Mouse (Mus musculus) liver, adult 2 months (tissue): ENCODE results near the gene Ppm1l. TPM values are rescaled to one million over a fixed set of nuclear protein-coding genes. Genes with fewer than 3 reads are reported as not detected.

ENCODE experiments used
- DNase-seq: peaks from one replicate; pipeline ENCODE4 v3.0.0-alpha.2; 2011; ENCODE audit warnings: low read depth, low spot score; ENCODE audit errors: extremely low read depth
- H3K27ac ChIP-seq: fragments of 200-500 bp; replicated peaks from 2 replicates; pipeline ENCODE4 v1.5.1; 2012; ENCODE audit warnings: low read depth, mild to moderate bottlenecking, control low read depth, inconsistent platforms, low read length; ENCODE audit not compliant: insufficient read depth
- H3K27me3 ChIP-seq: fragments of 200-500 bp; 2 replicates; pipeline ENCODE4 v1.6.1; 2012; ENCODE audit warnings: mild to moderate bottlenecking, moderate library complexity, low read length, inconsistent platforms; ENCODE audit not compliant: control insufficient read depth, insufficient read depth
- H3K36me3 ChIP-seq: fragments of 200-500 bp; 2 replicates; pipeline ENCODE4 v1.6.1; 2012; ENCODE audit warnings: low read length, inconsistent platforms; ENCODE audit not compliant: control insufficient read depth, insufficient read depth
- H3K4me1 ChIP-seq: fragments of 200-500 bp; 2 replicates; pipeline ENCODE4 v1.6.1; 2011; ENCODE audit warnings: low read length; ENCODE audit not compliant: control insufficient read depth, insufficient read depth
- H3K4me3 ChIP-seq: fragments of 200-500 bp; 2 replicates; pipeline ENCODE4 v1.5.1; 2011; ENCODE audit warnings: low read depth, mild to moderate bottlenecking, control low read depth, low read length, moderate library complexity; ENCODE audit not compliant: insufficient read depth
- H3K79me2 ChIP-seq: fragments of 200-500 bp; 2 replicates; pipeline ENCODE4 v1.6.1; 2012; ENCODE audit warnings: inconsistent platforms, mild to moderate bottlenecking, low read length, moderate library complexity; ENCODE audit not compliant: control insufficient read depth, insufficient read depth
- H3K9ac ChIP-seq: fragments of 200-500 bp; 2 replicates; pipeline ENCODE4 v1.6.1; 2012; ENCODE audit warnings: low read depth, mild to moderate bottlenecking, control low read depth, inconsistent platforms, low read length
- CTCF ChIP-seq: fragments of 200-500 bp; IDR thresholded peaks from 2 replicates; pipeline ENCODE4 v1.5.1; 2011; ENCODE audit warnings: low read depth, low read length, control low read depth
- POLR2A ChIP-seq: fragments of 200-500 bp; IDR thresholded peaks from 2 replicates; pipeline ENCODE4 v1.6.1; 2011; ENCODE audit warnings: low read length, control low read depth; ENCODE audit not compliant: insufficient read depth; ENCODE audit errors: extremely low read depth
- WGBS: fragments of 180-500 bp; shearing (Covaris S2); methylation state at CpG from one replicate; pipeline ENCODE4 v1.1.7; 2018; 5-methylcytosine and 5-hydroxymethylcytosine counted together
- polyA plus RNA-seq: library from polyadenylated mRNA; depleted of rRNA; stranded (reverse); fragments of >200 nt; gene quantifications from 2 replicates; pipeline ENCODE4 v1.2.3, GENCODE M21; 2012
- total RNA-seq: library from RNA; depleted of rRNA; stranded (reverse); fragments of >200 nt; gene quantifications from 2 replicates; pipeline ENCODE4 v1.2.3, GENCODE M21; 2014

Ppm1l gene
- total and polyA plus RNA-seq, 2 experiments, result 1.9 to 3.3 TPM

- H3K27ac ChIP-seq, result no peak overlapping the region
- WGBS, result 96% methylated on average over 10 of the region's 10 CpGs
- no peaks in the 10 kb centered on the region for H3K79me2 ChIP-seq
- no peaks in the 10 kb centered on the region for H3K36me3 ChIP-seq
- no peak for DNase-seq
- no peak overlapping the region for H3K9ac ChIP-seq
- no peak for TF ChIP-seq CTCF
- no peak for TF ChIP-seq POLR2A
- H3K4me1 ChIP-seq, result no peaks in the 10 kb centered on the region
- no peak overlapping the region for H3K4me3 ChIP-seq
- no peaks in the 10 kb centered on the region for H3K27me3 ChIP-seq
These were observed 218.8 kb downstream of the Ppm1l start for GRCm38 (mm10) chr3:69535486-69535885.

GRCm38 (mm10) chr3:69535941-69536647, 219.4 kb downstream of the Ppm1l start:
- Histone ChIP-seq H3K79me2 (no peaks in the 10 kb centered on the region), H3K9ac (no peak overlapping the region), H3K36me3 (no peaks in the 10 kb centered on the region), H3K4me3 (no peak overlapping the region), H3K27me3 (no peaks in the 10 kb centered on the region), H3K4me1 (no peaks in the 10 kb centered on the region), H3K27ac (no peak overlapping the region)
- WGBS, result 88% methylated on average over 25 of the region's 25 CpGs
- TF ChIP-seq POLR2A, result no peak
- TF ChIP-seq CTCF, result no peak
- DNase-seq, result no peak

- TF ChIP-seq CTCF, result no peak
- TF ChIP-seq POLR2A, result no peak
- Histone ChIP-seq H3K4me1 (0 out of 2 replicates have a peak, but pooled peaks cover 2% of the 10 kb centered on the region), H3K27me3 (no peaks in the 10 kb centered on the region), H3K36me3 (no peaks in the 10 kb centered on the region), H3K79me2 (no peaks in the 10 kb centered on the region; the same call in 1 of the 2 replicates), H3K27ac (peak overlapping the region; percentile 38), H3K4me3 (no peak overlapping the region), H3K9ac (no peak overlapping the region)
- 33% methylated on average over 8 of the region's 8 CpGs for WGBS
- peak; percentile 82 for DNase-seq
These were observed 226.3 kb downstream of the Ppm1l start for GRCm38 (mm10) chr3:69542962-69543361.

- 32% methylated on average over 1 of the region's 1 CpGs for WGBS
- Histone ChIP-seq H3K4me1 (0 out of 2 replicates have a peak, but pooled peaks cover 2% of the 10 kb centered on the region), H3K79me2 (no peaks in the 10 kb centered on the region; the same call in 1 of the 2 replicates)
These were observed 227.1 kb downstream of the Ppm1l start for GRCm38 (mm10) chr3:69543730-69544129.

GRCm38 (mm10) chr3:69545017-69545416, 228.4 kb downstream of the Ppm1l start:
- no peak overlapping the region for H3K9ac ChIP-seq

More at GRCm38 (mm10) chr3:69543730-69544129, 227.1 kb downstream of the Ppm1l start:
- no peak for TF ChIP-seq CTCF
- Histone ChIP-seq H3K36me3 (no peaks in the 10 kb centered on the region), H3K4me3 (no peak overlapping the region), H3K9ac (no peak overlapping the region), H3K27me3 (no peaks in the 10 kb centered on the region), H3K27ac (no peak overlapping the region)
- peak; percentile 85 for DNase-seq

More at GRCm38 (mm10) chr3:69545017-69545416, 228.4 kb downstream of the Ppm1l start:
- Histone ChIP-seq H3K27ac (no peak overlapping the region), H3K4me1 (0 out of 2 replicates have a peak, but pooled peaks cover 2% of the 10 kb centered on the region), H3K4me3 (no peak overlapping the region), H3K36me3 (no peaks in the 10 kb centered on the region), H3K27me3 (no peaks in the 10 kb centered on the region), H3K79me2 (no peaks in the 10 kb centered on the region; the same call in 1 of the 2 replicates)
- TF ChIP-seq POLR2A (no peak), CTCF (no peak)
- 82% methylated on average over 5 of the region's 5 CpGs for WGBS
- DNase-seq, result no peak
